Mouse (Mus musculus) central nervous system, embryonic 11.5 days (tissue): ENCODE results near the gene Prlh. TPM values are rescaled to one million over a fixed set of nuclear protein-coding genes. Genes with fewer than 3 reads are reported as not detected.

Source experiments
- polyA plus RNA-seq: library from polyadenylated mRNA; depleted of rRNA; stranded (reverse); fragments of >200 nt; gene quantifications from 2 replicates; pipeline ENCODE4 v1.2.3, GENCODE M21; 2012; rRNA removed

The Prlh gene
- not detected in 2 replicates for polyA plus RNA-seq

GRCm38 (mm10) chr1:90952808-90953207 lies at the start of gene Prlh:
Prlh (plus strand) TSS chr1:90953108.

DNA sequence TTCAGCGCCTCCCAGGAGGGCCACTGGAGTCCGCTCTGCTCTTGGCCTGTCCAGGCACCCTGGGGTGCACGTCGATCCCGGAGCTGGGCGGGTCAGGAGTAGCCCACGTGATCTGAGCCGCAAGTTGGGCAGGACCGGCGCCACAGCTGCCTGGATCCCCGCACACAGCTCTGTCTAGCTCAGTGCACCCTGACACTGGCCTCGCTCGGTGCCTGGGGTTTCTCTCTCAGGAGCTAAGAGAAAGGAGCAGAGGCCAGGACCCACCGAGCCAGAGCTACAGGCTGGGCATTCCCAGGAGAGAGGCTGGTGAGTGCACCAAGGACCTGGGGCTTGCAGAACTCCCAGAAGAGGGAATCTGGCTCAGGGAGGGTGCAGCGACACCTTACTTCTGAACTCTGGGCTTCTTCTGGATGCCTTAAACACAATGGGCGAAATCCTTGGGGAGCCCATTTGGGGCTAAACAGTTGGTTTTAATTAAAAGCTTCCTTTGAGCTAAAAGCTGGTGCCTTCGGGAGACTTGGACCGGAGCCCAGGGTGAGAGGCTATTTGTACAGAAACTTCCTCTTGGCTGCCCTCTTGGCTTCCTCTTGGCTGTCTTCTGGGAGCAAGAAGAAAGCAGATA lies 37.8 kb upstream of the Prlh start, which contains the start of gene Mlph:
Gene Mlph, plus strand, starts transcription at position 138 of the 622 bp plus-strand sequence.

DNA sequence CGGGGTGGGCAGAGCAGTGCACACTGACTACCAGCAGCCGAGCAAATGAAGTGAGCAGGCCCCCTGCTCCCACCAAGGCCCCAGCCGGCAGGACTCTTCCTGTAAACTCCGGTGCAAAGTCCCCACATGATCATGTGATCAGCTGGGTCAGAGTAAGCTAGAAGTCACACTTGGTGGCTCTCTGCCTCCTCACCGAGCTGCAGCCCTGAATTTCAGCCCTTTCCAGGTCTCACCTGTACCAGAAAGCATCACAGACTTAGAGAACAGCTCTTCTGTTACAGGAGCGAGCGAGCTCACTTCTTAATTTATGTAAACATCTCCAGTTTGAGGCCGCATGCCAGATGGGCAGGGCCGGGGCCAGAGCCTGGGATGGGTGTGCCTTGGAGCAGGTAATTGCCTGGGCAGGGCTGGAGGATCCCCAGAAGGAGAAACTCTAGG lies 16.5 kb downstream of the Prlh start, which contains the start of gene Rab17:
Gene Rab17, minus strand, starts transcription at position 315 of the 438 bp plus-strand sequence.

DNA sequence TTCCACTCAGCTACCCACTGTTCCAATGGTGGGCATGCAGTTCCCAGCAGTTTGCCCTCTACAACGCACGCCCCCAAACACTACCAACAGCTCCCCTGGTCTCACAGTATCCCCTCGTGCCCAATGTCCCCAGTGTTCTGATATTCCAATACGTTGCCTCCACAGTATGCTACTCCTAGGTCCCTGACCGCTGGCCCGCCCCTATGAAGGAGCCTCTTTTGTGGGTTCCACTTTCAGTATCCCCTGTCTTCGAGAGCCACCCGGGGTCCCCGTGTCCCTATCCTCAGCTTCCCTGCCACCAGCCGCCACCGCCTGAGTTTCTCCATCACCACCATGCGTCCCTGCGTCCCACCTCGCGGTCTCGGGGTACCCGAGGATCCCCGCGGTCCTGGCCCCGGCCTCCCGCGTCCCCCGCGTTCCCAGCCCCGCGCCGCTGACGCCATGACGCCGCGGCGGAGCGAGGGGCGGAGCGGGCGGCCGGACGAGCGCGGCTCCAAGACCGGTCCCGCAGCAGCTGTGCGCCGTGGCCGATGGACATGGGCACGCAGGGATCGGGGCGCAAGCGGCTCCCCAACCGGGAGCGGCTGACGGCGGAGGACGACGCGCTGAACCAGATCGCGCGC lies 45.5 kb downstream of the Prlh start, which contains the start of gene Lrrfip1:
Gene Lrrfip1, plus strand, starts transcription at position 470 of the 623 bp plus-strand sequence.

Other genes with a start within 250 kb of the Prlh start
- 12.8 and 25.8 TPM in 2 replicates for gene Col6a3, start 109.1 kb upstream of the Prlh start, polyA plus RNA-seq
- gene Mlph, start 38.0 kb upstream of the Prlh start, polyA plus RNA-seq: 0.29 and 0.34 TPM in 2 replicates
- gene Rab17, start 16.6 kb downstream of the Prlh start, polyA plus RNA-seq: 0.20 and 0.42 TPM in 2 replicates
- gene Lrrfip1, start 45.6 kb downstream of the Prlh start, polyA plus RNA-seq: 26.1 and 27.1 TPM in 2 replicates
- 0.43 and 0.78 TPM in 2 replicates for gene Rbm44, start 192.0 kb downstream of the Prlh start, polyA plus RNA-seq
- 0.56 and 1.3 TPM in 2 replicates for gene Ramp1, start 226.7 kb downstream of the Prlh start, polyA plus RNA-seq